Mouse (Mus musculus): ENCODE measurements around the gene Hist1h3a.

GRCm38 (mm10) chr13:23778339-23778738, 16.2 kb upstream of the Hist1h3a start:
- TF ChIP-seq CTCF (IDR thresholded peaks at IDR 0.05; ENCODE audit: borderline replicate concordance, insufficient read depth, low read depth, low read length) (no peak), POLR2A (IDR thresholded peaks at IDR 0.05; ENCODE audit: borderline replicate concordance, insufficient read depth, low read length) (no peak)
